Mouse (Mus musculus): ENCODE results near the gene Spata2.
A peak's percentile ranks its signal among the peaks of the same experiment; 100 is the strongest.

Gene Spata2

GRCm38 (mm10) chr2:167510485-167510884, 17.8 kb upstream of the Spata2 start:
- DNase-seq (ENCODE audit: low spot score in 2 of 2), result no peak

- DNase-seq (ENCODE audit: low spot score in 2 of 2), result no peak
Measured at GRCm38 (mm10) chr2:167508569-167508968, 15.9 kb upstream of the Spata2 start.

GRCm38 (mm10) chr2:167507719-167508385, 15.2 kb upstream of the Spata2 start:
- no peak for DNase-seq (ENCODE audit: low spot score in 2 of 2)

DNA sequence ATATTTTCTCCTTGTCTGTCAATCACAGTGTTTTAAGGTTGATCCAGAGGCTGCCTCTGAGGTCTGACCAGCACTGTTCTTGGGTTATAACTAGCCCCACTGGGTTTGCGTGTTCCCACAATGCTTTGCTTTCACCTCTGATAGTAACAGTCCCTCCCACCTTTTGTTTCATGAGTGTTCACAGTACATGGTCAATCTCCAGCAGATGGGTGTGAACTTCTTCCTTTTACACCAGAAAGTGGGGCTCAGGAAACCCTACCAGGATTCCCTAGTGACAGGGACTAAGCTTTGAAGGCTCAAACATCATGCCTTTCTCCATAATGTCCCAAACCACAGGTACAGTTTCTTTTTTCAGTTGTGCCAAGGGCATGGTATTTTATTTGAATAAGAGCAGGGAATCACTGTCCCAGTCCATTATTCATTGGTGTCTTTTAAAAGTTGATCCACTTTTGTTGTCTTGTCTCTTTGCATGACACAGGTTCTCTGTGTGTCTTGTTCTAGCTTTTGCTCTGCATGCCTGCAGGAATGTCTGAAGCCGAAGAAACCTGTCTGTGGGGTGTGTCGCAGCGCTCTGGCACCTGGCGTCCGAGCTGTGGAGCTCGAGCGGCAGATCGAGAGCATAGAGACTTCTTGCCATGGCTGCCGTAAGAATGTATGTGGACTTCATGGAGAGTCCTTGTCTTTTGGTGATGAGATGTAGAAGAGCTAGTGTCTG, 14.0 kb upstream of the Spata2 start:
- no peak for DNase-seq (ENCODE audit: low spot score in 2 of 2)

DNA sequence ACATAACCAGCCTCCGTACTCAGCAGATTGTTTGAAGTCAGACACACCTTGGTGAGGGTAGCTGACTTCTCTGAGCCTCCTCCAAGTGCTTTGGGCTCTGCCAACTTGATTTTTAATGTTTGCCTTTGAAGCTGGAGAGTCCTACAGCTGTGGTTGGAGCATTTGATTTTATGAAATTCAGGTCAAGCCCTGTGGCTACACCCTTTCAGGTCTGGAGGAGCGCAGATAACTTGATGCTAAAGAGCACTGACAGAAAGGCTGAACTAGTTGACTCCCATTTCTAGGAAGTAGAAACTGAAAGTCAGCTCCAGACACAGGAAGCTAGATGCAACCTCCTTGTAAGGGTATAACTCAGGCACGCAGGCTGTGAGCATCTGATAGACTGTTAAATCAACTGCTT, 12.4 kb upstream of the Spata2 start:
- no peak for DNase-seq (ENCODE audit: low spot score in 2 of 2)

GRCm38 (mm10) chr2:167503896-167504349, 11.2 kb upstream of the Spata2 start:
- DNase-seq (ENCODE audit: low spot score in 2 of 2), result peak; percentile 31 to 43

GRCm38 (mm10) chr2:167503253-167503895, 10.7 kb upstream of the Spata2 start:
- peak; percentile 79 to 83 for DNase-seq (ENCODE audit: low spot score in 2 of 2)

DNA sequence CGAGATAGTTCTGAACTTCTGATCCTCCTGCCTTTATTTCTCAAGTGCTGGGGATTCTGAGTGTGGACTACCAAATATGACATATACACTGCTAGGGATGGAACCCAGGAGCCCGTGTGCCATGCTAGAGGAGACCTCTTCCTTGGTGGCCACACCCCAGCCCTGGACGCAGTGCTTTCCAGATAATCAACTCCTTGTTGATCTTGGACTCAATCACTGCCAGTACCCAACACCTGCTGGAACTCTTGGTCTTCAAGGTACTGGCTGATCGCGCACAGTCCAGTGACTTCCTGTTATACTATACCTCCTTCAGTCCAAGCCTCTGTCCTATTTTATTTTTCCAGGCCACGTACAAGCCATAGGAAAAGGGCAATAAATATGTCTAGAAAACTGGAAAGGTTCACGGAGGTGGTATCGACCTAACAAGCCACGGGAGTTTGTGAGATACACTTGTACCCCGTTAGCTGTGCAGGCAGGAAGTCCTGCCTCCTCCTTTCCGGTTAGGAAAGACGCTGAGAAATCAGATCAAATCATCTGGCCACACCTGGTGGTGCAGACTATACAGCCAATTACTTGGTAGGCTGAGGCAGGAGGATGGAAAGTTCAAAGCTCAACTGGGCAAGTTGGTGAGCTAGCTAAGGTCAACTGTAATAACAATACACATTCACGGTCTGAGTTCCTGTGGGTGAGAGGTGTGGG, 10.0 kb upstream of the Spata2 start:
- no peak for DNase-seq (ENCODE audit: low spot score in 2 of 2)

GRCm38 (mm10) chr2:167497272-167497671, 4.6 kb upstream of the Spata2 start:
- DNase-seq (ENCODE audit: low spot score in 2 of 2), result no peak

DNA sequence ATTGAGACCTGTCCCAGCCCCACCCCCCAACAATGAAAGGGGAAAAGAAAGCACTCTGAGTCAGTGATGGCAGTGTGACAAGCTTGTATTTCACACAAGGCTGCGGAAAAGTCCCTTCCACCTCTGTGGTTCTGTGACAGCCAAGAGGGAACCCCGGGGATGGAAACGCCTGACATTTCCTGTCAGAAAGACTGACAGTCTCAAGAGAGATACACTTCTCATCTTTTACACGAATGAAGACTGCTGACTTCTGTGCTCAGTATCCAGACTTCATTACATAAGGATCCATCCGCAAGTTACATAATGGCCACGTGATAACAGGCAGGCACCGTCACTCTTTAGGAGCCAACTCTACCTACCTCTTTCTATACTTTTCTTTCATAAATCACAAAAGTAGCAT, 3.8 kb upstream of the Spata2 start:
- no peak for DNase-seq (ENCODE audit: low spot score in 2 of 2)

- DNase-seq (ENCODE audit: low spot score in 2 of 2), result peak; percentile 27 to 37
Measured at GRCm38 (mm10) chr2:167491757-167492708, 654 bp downstream of the Spata2 start, which contains the start of gene Rnf114. Gene Rnf114 (plus strand): TSS chr2:167492645.

- DNase-seq (ENCODE audit: low spot score in 2 of 2), result peak in 1 of 2 experiments; percentile 30
Measured at GRCm38 (mm10) chr2:167490813-167491525, 1.7 kb downstream of the Spata2 start.

GRCm38 (mm10) chr2:167487994-167488393, 4.7 kb downstream of the Spata2 start:
- DNase-seq (ENCODE audit: low spot score in 2 of 2), result no peak

DNA sequence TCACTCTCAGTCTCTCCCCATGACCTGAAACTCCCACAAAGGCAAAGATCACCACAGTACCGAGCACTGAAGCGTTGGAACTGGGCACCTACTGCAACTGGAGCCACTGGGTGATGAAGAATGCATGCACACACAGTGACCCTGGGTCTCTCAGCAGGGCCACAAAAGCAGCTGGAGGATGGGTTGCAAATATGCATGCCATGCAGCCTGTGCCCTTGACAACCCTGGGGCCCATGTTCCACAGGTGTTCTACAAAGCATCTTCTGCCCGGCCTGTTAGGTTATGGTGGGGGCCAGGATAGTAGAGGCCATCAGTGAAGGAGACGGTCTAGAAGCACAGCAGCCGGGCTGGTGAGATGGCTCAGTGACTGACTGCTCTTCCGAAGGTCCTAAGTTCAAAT, 5.1 kb downstream of the Spata2 start:
- DNase-seq (ENCODE audit: low spot score in 2 of 2), result no peak

DNA sequence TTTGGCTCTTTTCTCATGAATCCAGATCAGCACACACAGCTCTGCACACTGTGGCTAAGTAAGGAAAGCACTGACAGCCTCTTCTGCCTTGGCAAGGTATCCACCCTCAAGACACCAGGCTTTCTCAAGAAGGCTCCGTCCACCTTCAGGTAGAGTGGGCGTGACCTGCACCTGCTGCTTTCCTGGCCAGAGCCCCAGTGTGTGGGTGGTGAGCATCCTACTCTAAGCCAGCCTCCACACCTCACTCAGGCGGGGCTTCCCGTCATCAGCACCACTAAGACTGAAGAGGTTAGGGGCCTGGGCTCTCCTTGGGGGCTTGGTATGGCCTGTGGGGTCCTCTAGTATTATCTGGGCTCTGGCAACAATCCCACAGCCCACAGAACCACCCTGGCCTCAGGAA, 6.1 kb downstream of the Spata2 start:
- no peak for DNase-seq (ENCODE audit: low spot score in 2 of 2)

DNA sequence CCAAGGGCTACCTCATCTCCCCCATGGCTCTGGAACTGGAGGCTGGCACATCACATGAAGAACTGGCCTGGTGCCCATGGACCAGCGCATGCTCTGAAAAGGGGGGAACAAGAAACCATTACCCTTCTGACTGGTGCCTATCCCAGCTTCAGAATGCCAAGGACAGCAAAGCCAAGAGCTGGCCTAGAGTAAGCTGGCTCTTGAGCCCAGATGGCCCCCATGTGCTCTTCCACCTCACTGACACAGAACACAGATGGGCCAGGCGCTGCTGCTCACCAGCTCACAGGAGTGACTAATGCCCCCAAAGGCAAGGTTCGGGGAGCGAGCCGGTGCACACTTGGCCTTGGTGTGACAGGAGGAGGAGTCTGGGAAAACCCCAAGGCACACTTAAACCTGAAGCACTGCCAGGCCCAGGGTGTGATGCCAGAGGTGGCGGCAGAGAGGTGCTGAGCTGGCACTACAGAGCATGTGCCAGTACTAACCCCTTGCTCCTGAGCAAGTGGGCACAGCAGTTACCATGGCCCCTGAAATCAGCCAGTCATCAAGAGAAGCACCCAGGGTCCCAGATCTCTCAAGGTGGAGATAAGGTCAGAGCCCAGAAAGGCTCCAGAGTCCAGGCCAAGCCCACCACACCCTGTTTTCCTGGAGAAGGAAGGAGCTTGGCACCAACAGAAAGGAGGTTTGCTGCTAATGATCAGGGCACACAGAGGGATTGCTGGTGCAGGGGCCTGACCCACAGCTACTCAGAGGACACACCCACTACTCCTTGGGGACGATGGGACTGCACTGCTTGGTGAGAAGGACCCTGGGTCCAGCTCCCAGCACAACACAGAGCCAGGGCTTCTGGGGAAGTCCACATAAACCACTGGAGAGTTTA, 6.9 kb downstream of the Spata2 start:
- peak in 1 of 2 experiments; percentile 47 for DNase-seq (ENCODE audit: low spot score in 2 of 2)

- no peak for DNase-seq (ENCODE audit: low spot score in 2 of 2)
Measured at GRCm38 (mm10) chr2:167484932-167485331, 7.8 kb downstream of the Spata2 start.

DNA sequence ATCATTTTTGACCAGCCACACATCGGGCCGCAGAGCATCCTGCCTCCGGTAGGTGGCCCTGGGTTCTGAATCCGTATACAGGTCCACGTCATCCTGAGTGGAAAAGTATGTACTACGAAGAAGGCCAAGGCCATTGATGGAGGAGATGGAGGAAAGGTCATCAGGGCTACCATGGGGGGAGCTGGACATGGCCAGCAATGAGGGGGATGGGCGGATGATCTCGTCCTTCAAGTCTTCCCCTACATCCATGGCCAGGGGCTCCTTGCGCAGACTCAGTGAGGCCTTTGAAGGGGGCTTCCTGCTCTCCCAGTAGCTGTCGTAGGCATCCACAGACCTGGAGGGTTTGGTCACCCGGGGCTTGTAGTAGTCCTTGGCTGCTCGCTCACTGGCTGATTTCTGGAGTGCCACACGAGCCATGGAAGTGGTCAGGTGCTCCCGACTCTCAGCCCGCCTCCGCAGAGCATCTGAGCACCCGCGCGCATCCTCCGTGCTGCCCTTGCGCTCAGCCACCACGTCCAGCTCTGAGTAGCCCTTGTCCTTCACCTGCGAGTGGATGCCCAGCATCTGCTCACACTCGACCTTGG, 8.8 kb downstream of the Spata2 start:
- DNase-seq (ENCODE audit: low spot score in 2 of 2), result no peak

All from urinary bladder, postnatal 36 days (tissue).